ENCODE assay signal across 11 mouse cellular contexts in genomic region chr1:150089040-150089692, GRCm38 (mm10). TPM values are rescaled to one million over a fixed set of nuclear protein-coding genes. Genes with fewer than 3 reads are reported as not detected.
DNase-seq lines count a peak whose midpoint lies in the region; TF ChIP-seq lines count a peak whose summit lies in the region.
"Had no signal": no experiment of that assay in that cellular context is flagged by ENCODE, and none has a peak within 500 bp of the region (broad histone marks: within the 10 kb centered on the region; RNA-seq: fewer than 3 reads in every experiment).

No protein-coding gene starts in this region.

- H3K27ac ChIP-seq in layer of hippocampus, adult 2 months = peak overlapping the region; percentile 18; the same call in 1 of the 2 replicates
- H3K27ac ChIP-seq: embryonic facial prominence, embryonic 15.5 days had no signal

- peak; percentile 3 for DNase-seq in cerebellum, adult 9-10 months
- DNase-seq in cerebellum, postnatal 14 days = no peak
- DNase-seq in layer of hippocampus, adult 2 months (ENCODE audit: low spot score in 2 of 2) = peak; percentile 13 to 37
- no peak for DNase-seq in layer of hippocampus, postnatal 25 days (ENCODE audit: extremely low spot score in 1 of 2, low spot score in 1 of 2)
- DNase-seq in right cerebral cortex, adult 2 months (ENCODE audit: low spot score in 2 of 2) = peak; percentile 33 to 34
- no peak for DNase-seq in right cerebral cortex, postnatal 36 days (ENCODE audit: low spot score in 2 of 2)
- no peak for DNase-seq in adrenal gland, postnatal 10 days
- no peak for DNase-seq in adrenal gland, adult 2 months
- DNase-seq: cerebellum, postnatal 10 days had no signal

- H3K4me3 ChIP-seq in layer of hippocampus, adult 2 months = no peak overlapping the region
- H3K4me3 ChIP-seq: embryonic facial prominence, embryonic 15.5 days had no signal

- TF ChIP-seq CTCF in layer of hippocampus, adult 2 months (conservative IDR thresholded peaks at IDR 0.05) = no peak

RNA-seq across cellular contexts. Expression of gene Ptgs2, which starts 10.7 kb away (rescaled TPM):
- total RNA-seq in layer of hippocampus, adult 2 months (2021) = 10 to 100 TPM; 19.8 to 21.0 TPM
- 10 to 100 TPM; 16.5 to 18.5 TPM for total RNA-seq in layer of hippocampus, postnatal 25 days (2021)
- under 1 TPM; 0.36 to 0.87 TPM for total RNA-seq in adrenal gland, postnatal 10 days (2021)
- 1 to 10 TPM; 1.0 to 2.0 TPM for total RNA-seq in adrenal gland, adult 2 months (2021)
- polyA plus RNA-seq in adrenal gland, adult 2 months (2012; rRNA removed) = 0.07 and 0.09 TPM in 2 replicates
- total RNA-seq: liver, adult 2 months had no signal
- polyA plus RNA-seq: liver, adult 2 months had no signal

Comparison
In these comparisons a context has a peak if more than half of its experiments do, and no peak if none do; other contexts are left out.
1. DNase-seq: peak in cerebellum, adult 9-10 months (single experiment), layer of hippocampus, adult 2 months (2 of 2) and right cerebral cortex, adult 2 months (2 of 2); none in cerebellum, postnatal 14 days (0 of 2), layer of hippocampus, postnatal 25 days (0 of 2), right cerebral cortex, postnatal 36 days (0 of 2), adrenal gland, postnatal 10 days (single experiment) and adrenal gland, adult 2 months (single experiment).
2. RNA of gene Ptgs2, which starts 10.7 kb away (total RNA-seq): 19.8 to 21.0 TPM in layer of hippocampus, adult 2 months and 16.5 to 18.5 TPM in layer of hippocampus, postnatal 25 days; 1.0 to 2.0 TPM in adrenal gland, adult 2 months and 0.36 to 0.87 TPM in adrenal gland, postnatal 10 days; every median in the first group is over 4 times any median in the second.